Mouse (Mus musculus) embryonic fibroblast, embryonic 13.5 days (primary cell): ENCODE measurements at regions not wholly inside any gene's neighbourhood (a gene's known extent, or its start where the extent isn't known, plus 50 kb on each side); places are given as distances from the start of the nearest gene placed in this dataset.

Experiments used
- H3K27ac ChIP-seq: 2 replicates; pipeline ENCODE4 v1.5.1; 2012; ENCODE audit warnings: low read length, control low read depth, inconsistent platforms; ENCODE audit not compliant: insufficient read depth
- H3K4me1 ChIP-seq: 2 replicates; pipeline ENCODE4 v1.6.1; 2011; ENCODE audit warnings: low read length; ENCODE audit not compliant: control insufficient read depth, insufficient read depth
- H3K4me3 ChIP-seq: 2 replicates; pipeline ENCODE4 v1.5.1; 2011; ENCODE audit warnings: mild to moderate bottlenecking, control low read depth, low read length; ENCODE audit not compliant: insufficient read depth
- CTCF ChIP-seq: IDR thresholded peaks from 2 replicates; pipeline ENCODE4 v1.5.1; 2011; ENCODE audit warnings: mild to moderate bottlenecking, control low read depth, low read length, moderate library complexity, borderline replicate concordance; ENCODE audit not compliant: insufficient read depth
- POLR2A ChIP-seq: IDR thresholded peaks from 2 replicates; pipeline ENCODE4 v1.6.1; 2011; ENCODE audit warnings: low read depth, mild to moderate bottlenecking, control low read depth, low read length, moderate library complexity

DNA sequence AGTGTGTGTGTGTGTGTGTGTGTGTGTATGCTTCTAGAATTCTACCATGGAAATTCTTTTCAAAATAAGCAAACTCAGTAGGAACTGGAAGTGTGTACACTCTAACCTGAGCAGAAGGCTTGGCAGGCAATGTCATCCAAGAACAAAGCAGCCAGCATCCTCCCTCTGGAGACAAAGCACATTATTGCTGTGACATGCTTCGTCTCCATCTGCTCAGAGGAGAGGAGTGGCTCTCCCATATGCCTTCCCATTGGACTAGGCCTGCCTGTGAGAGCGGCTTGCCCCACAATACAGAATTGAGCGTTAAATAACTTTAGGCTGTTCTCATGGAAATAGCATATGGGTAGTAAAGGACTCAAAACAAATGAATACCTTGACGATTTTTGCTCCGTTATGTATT is 333.5 kb downstream of the Cmpk2 start:
- no peak for TF ChIP-seq POLR2A
- no peak overlapping the region for H3K4me3 ChIP-seq
- H3K27ac ChIP-seq = no peak overlapping the region
- no peaks in the 10 kb centered on the region for H3K4me1 ChIP-seq

DNA sequence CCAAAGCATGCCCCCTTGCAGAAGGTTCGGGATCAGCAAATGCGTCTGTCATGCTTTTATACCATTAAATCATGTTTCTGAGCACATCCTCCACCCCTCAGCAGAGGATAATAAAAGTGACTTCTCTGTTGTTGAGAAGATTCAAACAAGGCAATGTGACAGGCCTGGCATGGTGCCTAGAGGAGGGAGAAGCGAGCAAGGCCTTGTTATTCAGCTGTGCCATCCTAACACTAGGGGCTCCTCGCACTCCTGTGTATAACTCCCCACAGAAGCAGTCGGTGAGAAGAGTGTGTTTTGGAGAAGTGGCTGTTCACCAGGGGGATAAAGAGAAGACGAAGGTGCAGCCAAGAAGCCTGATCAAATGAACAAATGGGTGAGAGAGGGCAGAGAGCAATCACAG is 330.3 kb downstream of the Cmpk2 start:
- no peak overlapping the region for H3K27ac ChIP-seq
- H3K4me3 ChIP-seq = no peak overlapping the region
- no peaks in the 10 kb centered on the region for H3K4me1 ChIP-seq
- no peak for TF ChIP-seq CTCF
- TF ChIP-seq POLR2A = no peak

GRCm38 (mm10) chr12:26796367-26796766 is 327.4 kb downstream of the Cmpk2 start:
- TF ChIP-seq CTCF (no peak), POLR2A (no peak)
- Histone ChIP-seq H3K27ac (no peak overlapping the region), H3K4me1 (no peaks in the 10 kb centered on the region), H3K4me3 (no peak overlapping the region)

- Histone ChIP-seq H3K27ac (no peak overlapping the region), H3K4me3 (no peak overlapping the region)
- TF ChIP-seq POLR2A = no peak
- no peak for TF ChIP-seq CTCF
These were observed 320.4 kb downstream of the Cmpk2 start for GRCm38 (mm10) chr12:26789336-26789846.

DNA sequence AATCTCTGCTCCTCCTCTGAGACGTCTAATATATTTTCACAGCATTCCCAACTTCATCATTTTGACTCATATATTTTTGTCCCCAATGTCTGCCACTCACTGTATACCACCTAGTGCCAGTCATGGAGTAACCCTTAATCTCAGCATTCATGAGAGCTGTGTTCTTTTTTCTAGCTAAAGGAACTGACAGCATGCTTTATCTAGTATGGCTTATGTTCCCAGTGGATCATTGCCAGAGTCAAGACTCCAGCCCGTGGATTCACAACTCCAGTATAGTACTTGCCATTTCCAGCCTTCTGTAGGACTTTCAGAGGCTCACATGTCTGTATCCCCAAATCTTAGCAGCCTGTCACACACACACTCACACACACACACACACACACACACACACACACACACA is 316.5 kb downstream of the Cmpk2 start:
- H3K27ac ChIP-seq = no peak overlapping the region
- no peaks in the 10 kb centered on the region for H3K4me1 ChIP-seq
- no peak overlapping the region for H3K4me3 ChIP-seq
- no peak for TF ChIP-seq CTCF
- no peak for TF ChIP-seq POLR2A

More at GRCm38 (mm10) chr12:26789336-26789846, 320.4 kb downstream of the Cmpk2 start:
- no peaks in the 10 kb centered on the region for H3K4me1 ChIP-seq

DNA sequence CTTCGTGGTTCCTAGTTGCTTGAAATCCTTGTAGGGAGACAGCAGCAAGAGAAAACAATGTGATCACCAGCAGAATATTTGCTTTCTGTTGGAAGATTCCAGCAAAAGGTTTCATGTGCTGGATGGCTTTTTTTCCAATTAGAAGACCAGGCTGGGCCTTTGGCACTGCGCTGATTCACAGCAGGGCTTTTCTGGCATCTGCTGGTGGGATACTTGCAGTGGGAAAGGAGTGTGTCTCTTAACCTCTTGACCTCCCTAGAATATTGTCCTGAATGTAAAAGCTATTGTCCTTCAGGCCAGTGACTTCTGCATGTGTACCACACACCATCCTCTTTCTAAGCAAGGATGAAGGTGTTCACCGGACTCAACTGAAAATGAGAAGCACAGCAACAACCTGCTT is 315.4 kb downstream of the Cmpk2 start:
- TF ChIP-seq POLR2A (no peak), CTCF (no peak)
- no peaks in the 10 kb centered on the region for H3K4me1 ChIP-seq

GRCm38 (mm10) chr12:26783800-26784199 is 314.8 kb downstream of the Cmpk2 start:
- no peak overlapping the region for H3K27ac ChIP-seq
- TF ChIP-seq CTCF (no peak), POLR2A (no peak)
- H3K4me3 ChIP-seq = no peak overlapping the region
- no peaks in the 10 kb centered on the region for H3K4me1 ChIP-seq

More for the DNA sequence above, 315.4 kb downstream of the Cmpk2 start:
- no peak overlapping the region for H3K4me3 ChIP-seq
- no peak overlapping the region for H3K27ac ChIP-seq

- no peak for TF ChIP-seq POLR2A
- no peak overlapping the region for H3K27ac ChIP-seq
- no peak overlapping the region for H3K4me3 ChIP-seq
- no peaks in the 10 kb centered on the region for H3K4me1 ChIP-seq
These were observed 312.5 kb downstream of the Cmpk2 start for GRCm38 (mm10) chr12:26781537-26781936.

DNA sequence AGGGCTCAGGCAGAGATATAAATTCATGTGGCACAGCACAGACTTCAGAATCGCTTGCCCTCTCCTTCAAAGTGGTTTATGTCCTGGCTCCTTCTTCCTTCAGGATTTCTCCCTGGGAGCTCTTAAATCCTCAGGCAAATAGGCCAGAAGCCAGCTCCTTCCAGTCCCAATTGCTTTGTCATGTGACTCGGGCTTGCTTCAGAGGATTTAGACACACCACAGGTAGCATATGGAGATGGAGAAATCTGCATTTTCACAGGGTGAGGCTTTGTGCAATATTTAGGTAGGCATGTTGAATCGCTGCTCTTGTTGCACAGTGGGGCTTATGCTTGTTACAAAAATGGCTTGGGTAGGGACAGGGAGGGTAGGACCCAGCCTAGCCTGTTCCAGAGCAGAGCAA is 309.8 kb downstream of the Cmpk2 start:
- Histone ChIP-seq H3K4me3 (no peak overlapping the region), H3K27ac (no peak overlapping the region), H3K4me1 (no peaks in the 10 kb centered on the region)
- TF ChIP-seq CTCF (no peak), POLR2A (no peak)

GRCm38 (mm10) chr12:26776986-26777385 is 308.0 kb downstream of the Cmpk2 start:
- no peaks in the 10 kb centered on the region for H3K4me1 ChIP-seq
- H3K4me3 ChIP-seq = no peak overlapping the region
- TF ChIP-seq POLR2A = no peak
- no peak for TF ChIP-seq CTCF
- no peak overlapping the region for H3K27ac ChIP-seq

GRCm38 (mm10) chr12:26774016-26774415 is 305.0 kb downstream of the Cmpk2 start:
- H3K27ac ChIP-seq = no peak overlapping the region
- TF ChIP-seq CTCF (no peak), POLR2A (no peak)
- H3K4me3 ChIP-seq = no peak overlapping the region
- no peaks in the 10 kb centered on the region; the same call in 1 of the 2 replicates for H3K4me1 ChIP-seq
